Mouse (Mus musculus): ENCODE measurements around the gene Gm364.

DNA sequence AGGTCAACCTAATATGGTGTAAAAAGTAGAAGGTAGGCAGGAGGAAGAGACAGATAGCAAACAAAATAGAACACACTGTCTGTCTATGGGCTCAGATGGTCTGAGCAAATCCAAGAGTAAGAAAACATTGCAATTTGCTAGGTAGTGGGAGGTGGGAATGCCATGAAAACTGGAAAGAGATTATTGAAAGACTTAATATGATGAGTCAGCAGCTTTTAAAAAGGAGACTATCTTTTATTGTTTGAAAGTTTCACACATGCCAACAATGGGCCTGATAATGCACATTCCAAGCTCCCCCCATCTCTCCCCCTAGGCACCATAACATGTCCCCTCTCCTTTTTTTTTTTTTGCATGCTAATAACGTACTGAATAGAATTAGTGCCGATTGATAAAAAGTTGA is 24.9 kb downstream of the Gm364 start:
- TF ChIP-seq CTCF (IDR thresholded peaks at IDR 0.05; ENCODE audit: extremely low read depth, insufficient read depth, low read length), result no peak
- TF ChIP-seq POLR2A (IDR thresholded peaks at IDR 0.05; ENCODE audit: extremely low read depth, insufficient read depth, low read length), result no peak

Data from cortical plate, adult 2 months (tissue).